Mouse (Mus musculus): ENCODE measurements around the gene Gm10961.

- no peak for TF ChIP-seq GATA1 (IDR thresholded peaks at IDR 0.05; ENCODE audit: borderline replicate concordance, low read length)
- TF ChIP-seq FLI1 (IDR thresholded peaks at IDR 0.05; ENCODE audit: low read length): no peak
These were observed 48.0 kb upstream of the Gm10961 start for GRCm38 (mm10) chr3:107582875-107583767.

Data from megakaryocyte, embryonic 14.5 days (primary cell).